Mouse (Mus musculus) limb, embryonic 15.5 days (tissue): ENCODE measurements around the gene Ralb. TPM values are rescaled to one million over a fixed set of nuclear protein-coding genes. Genes with fewer than 3 reads are reported as not detected.
A peak's percentile ranks its signal among the peaks of the same experiment; 100 is the strongest.

Source experiments
- ATAC-seq: fragments of 200-750 bp; cut with Nextera tagmentation; 2 replicates; pipeline ENCODE4 v1.8.0; 2017; ENCODE audit warnings: low read depth, moderate TSS enrichment; ENCODE audit not compliant: insufficient number of reproducible peaks, low FRiP score, low TSS enrichment
- H3K27ac ChIP-seq: fragments of 300-500 bp; sonication (generic); 2 replicates; pipeline ENCODE4 v1.5.1; 2015; ENCODE audit warnings: moderate library complexity, mild to moderate bottlenecking, inconsistent platforms
- H3K27me3 ChIP-seq: fragments of 300-500 bp; sonication (generic); 2 replicates; pipeline ENCODE4 v1.6.1; 2015; ENCODE audit warnings: inconsistent platforms
- H3K36me3 ChIP-seq: fragments of 300-500 bp; sonication (generic); 2 replicates; pipeline ENCODE4 v1.6.1; 2015; ENCODE audit warnings: inconsistent platforms
- H3K4me1 ChIP-seq: fragments of 300-500 bp; sonication (generic); 2 replicates; pipeline ENCODE4 v1.6.1; 2015; ENCODE audit warnings: inconsistent platforms
- H3K4me2 ChIP-seq: fragments of 300-500 bp; sonication (generic); 2 replicates; pipeline ENCODE4 v1.6.1; 2015; ENCODE audit warnings: mild to moderate bottlenecking, inconsistent platforms
- H3K4me3 ChIP-seq: fragments of 300-500 bp; sonication (generic); 2 replicates; pipeline ENCODE4 v1.5.1; 2015; ENCODE audit warnings: mild to moderate bottlenecking, inconsistent platforms
- H3K9ac ChIP-seq: fragments of 300-500 bp; sonication (generic); 2 replicates; pipeline ENCODE4 v1.6.1; 2015; ENCODE audit warnings: inconsistent platforms
- H3K9me3 ChIP-seq: fragments of 300-500 bp; sonication (generic); 2 replicates; pipeline ENCODE4 v1.6.1; 2016; ENCODE audit warnings: inconsistent platforms
- WGBS: fragments of 180-500 bp; shearing (Covaris S2); methylation state at CpG from one replicate; pipeline ENCODE4 v1.1.7; 2015; 5-methylcytosine and 5-hydroxymethylcytosine counted together
- polyA plus RNA-seq: library from polyadenylated mRNA; unstranded; fragments of >200 nt; fragmentation: Nextera tagmentation; extraction: Ambion mirVana; gene quantifications from 2 replicates; pipeline ENCODE4 v1.2.1, GENCODE M21; 2015

The Ralb gene
- polyA plus RNA-seq, 1 experiment from 2014 or later: 135 TPM

DNA sequence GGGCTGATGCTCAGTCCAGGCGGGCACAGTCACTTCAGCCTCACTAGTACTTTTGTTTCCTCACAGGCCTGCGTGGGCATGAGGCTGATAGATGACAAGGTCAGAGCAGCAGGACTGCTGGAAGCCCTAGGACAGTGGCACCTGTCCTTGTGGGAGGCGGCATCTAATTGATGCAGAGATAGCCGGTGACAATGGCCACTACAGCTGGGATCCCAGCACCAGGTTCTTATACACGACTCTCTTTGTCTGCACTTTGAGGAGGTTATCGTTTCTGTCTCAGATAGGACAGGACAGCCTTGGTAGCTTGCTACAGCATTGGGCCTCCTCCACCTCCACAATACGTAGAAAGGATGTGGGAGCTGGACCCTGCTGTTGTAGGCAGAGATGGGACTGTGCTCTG is 18.8 kb upstream of the Ralb start:
- Histone ChIP-seq H3K9me3 (peaks cover 4% of the 10 kb centered on the region; the same call in 1 of the 2 replicates), H3K4me2 (no peak overlapping the region), H3K27me3 (no peaks in the 10 kb centered on the region), H3K4me1 (peaks cover 25% of the 10 kb centered on the region), H3K4me3 (no peak overlapping the region), H3K36me3 (peaks cover 15% of the 10 kb centered on the region), H3K27ac (no peak overlapping the region), H3K9ac (no peak overlapping the region)
- ATAC-seq: no peak
- 85% methylated on average over 7 of the region's 7 CpGs for WGBS

DNA sequence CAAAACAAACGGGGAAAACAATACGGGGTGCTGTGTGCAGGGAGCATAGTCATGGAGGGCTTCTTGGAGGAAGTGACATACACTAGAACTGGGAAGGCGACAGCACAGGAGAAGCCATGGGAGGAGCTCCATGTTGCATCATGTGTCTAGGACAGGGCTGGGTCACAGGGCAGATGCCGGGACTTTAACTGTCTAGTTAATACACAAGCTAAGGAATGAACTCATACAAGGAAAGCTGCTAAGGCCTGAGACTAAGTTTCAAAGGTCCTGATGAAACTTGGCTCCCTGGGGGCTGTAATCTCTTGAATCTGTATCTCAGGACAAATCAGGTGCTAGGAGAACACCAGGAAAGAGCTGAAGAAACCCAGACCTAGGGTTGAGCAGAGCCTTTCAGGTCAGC is 18.1 kb upstream of the Ralb start:
- no peak for ATAC-seq
- Histone ChIP-seq H3K4me2 (no peak overlapping the region), H3K4me3 (no peak overlapping the region), H3K4me1 (peaks cover 25% of the 10 kb centered on the region), H3K9ac (no peak overlapping the region), H3K27ac (no peak overlapping the region), H3K36me3 (peaks cover 10% of the 10 kb centered on the region), H3K27me3 (no peaks in the 10 kb centered on the region), H3K9me3 (peaks cover 3% of the 10 kb centered on the region; the same call in 1 of the 2 replicates)
- 83% methylated on average over 4 of the region's 4 CpGs for WGBS

DNA sequence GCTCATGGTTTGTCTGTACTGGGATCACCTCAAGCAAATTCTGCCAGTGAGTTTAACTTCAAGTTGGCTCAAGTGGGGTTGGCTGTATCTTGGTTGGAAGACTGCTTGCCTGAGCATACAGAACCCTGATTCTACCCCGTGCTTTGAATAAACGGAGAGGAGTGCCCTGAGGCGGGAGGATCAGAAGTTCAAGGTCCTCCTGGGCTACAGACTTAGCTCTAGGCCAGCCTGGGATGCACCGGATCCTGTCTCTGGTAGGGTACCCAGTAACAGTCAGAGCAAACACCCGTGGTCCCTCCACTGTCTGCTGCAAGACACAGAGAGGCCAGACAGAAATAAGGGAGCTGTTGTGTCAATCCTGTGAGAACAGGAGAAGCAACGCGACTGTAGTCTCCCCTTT is 17.1 kb upstream of the Ralb start:
- Histone ChIP-seq H3K4me1 (peaks cover 19% of the 10 kb centered on the region), H3K9me3 (no peaks in the 10 kb centered on the region), H3K4me2 (no peak overlapping the region), H3K36me3 (no peaks in the 10 kb centered on the region), H3K4me3 (no peak overlapping the region), H3K9ac (no peak overlapping the region), H3K27me3 (no peaks in the 10 kb centered on the region), H3K27ac (no peak overlapping the region)
- no peak for ATAC-seq
- 77% methylated on average over 7 of the region's 7 CpGs for WGBS

DNA sequence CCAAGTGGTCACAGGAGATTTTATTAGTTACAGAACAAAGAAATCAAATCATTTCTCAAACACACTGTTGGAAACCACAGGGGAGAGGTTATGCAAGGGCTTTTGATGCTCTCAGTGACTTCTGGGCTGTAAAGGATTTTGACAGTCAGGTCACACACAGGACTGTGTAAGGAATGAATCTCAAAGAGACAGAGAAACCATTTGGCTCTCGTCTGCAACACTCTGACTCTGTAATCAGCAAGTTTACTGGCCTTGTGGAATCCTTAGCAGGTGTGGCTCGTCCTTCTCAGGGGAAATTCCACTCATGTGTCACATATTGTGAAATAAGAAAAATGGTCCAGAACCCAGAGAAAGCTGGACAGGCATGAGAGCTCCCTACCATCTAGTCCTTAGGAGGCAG is 16.4 kb upstream of the Ralb start:
- no peak overlapping the region for H3K27ac ChIP-seq
- H3K4me3 ChIP-seq: no peak overlapping the region
- ATAC-seq: no peak
- no peaks in the 10 kb centered on the region for H3K27me3 ChIP-seq
- H3K4me1 ChIP-seq: peaks cover 13% of the 10 kb centered on the region
- H3K9ac ChIP-seq: no peak overlapping the region
- WGBS: 34% methylated on average over 2 of the region's 2 CpGs
- H3K4me2 ChIP-seq: no peak overlapping the region
- H3K36me3 ChIP-seq: no peaks in the 10 kb centered on the region
- H3K9me3 ChIP-seq: no peaks in the 10 kb centered on the region

DNA sequence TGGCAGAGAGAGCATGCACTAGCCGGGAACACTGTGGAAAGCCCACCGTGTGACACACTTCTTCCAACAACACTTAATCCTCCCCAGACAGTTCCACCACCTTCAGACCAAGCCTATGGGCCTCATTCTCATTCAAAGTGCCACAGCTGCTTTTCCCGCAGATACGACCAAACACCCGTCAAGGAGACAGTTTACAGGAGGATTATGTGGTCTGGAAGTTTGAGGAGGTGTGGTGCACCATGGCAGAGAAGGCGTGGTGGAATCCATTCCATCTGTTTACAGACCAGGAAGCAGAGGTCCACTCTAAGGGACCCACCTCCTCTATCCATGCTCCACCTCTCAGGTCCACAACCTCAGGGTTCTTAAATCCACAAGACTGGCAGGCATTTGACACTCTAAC is 14.7 kb upstream of the Ralb start:
- Histone ChIP-seq H3K9ac (no peak overlapping the region), H3K36me3 (no peaks in the 10 kb centered on the region), H3K4me1 (no peaks in the 10 kb centered on the region), H3K9me3 (no peaks in the 10 kb centered on the region), H3K4me2 (no peak overlapping the region), H3K27me3 (no peaks in the 10 kb centered on the region), H3K4me3 (no peak overlapping the region), H3K27ac (no peak overlapping the region)
- WGBS: 58% methylated on average over 6 of the region's 6 CpGs
- ATAC-seq: no peak

DNA sequence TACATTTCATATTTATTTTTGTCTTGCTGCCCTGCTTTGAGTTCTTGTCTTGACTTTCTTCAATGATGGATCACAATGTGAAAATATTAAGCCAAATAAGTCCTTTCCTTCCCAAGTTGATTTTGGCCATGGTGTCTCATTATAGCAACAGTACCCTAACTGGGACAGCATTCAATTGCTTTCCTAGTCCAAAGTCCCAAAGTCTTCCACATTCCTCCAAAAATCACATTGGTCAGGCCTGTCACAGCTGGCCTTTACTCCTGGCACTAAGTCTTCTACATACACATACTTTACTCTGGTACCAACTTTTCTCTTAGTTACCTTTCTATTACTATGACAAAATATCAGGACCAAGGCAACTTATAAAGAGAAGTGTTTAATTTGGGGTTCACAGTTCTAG is 14.2 kb upstream of the Ralb start:
- no peaks in the 10 kb centered on the region for H3K36me3 ChIP-seq
- H3K9me3 ChIP-seq: no peaks in the 10 kb centered on the region
- H3K27ac ChIP-seq: no peak overlapping the region
- no peaks in the 10 kb centered on the region for H3K27me3 ChIP-seq
- no peak overlapping the region for H3K4me3 ChIP-seq
- no peak for ATAC-seq
- no peak overlapping the region for H3K9ac ChIP-seq
- H3K4me2 ChIP-seq: no peak overlapping the region
- H3K4me1 ChIP-seq: no peaks in the 10 kb centered on the region

DNA sequence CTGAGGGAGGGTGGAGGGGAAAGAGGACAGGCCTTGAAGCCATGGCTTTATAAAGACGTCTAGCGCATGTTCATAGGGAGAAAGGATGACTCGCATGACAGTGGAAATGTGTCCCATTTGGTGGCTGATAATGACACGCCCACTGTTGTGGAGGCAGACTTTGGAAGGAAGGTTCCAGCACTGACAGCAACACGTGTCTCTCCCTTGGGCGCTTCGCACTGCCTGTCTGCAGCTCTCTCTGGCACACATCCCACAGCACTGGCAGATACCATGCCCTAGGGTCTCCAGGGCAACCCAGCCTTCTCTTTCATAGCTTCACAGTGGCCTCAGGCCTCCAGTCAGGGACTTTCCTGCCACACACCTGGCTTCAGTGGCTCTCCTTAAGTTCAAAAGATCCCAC is 13.5 kb upstream of the Ralb start:
- Histone ChIP-seq H3K4me2 (no peak overlapping the region), H3K4me3 (no peak overlapping the region), H3K36me3 (no peaks in the 10 kb centered on the region), H3K4me1 (no peaks in the 10 kb centered on the region), H3K9me3 (no peaks in the 10 kb centered on the region), H3K9ac (no peak overlapping the region), H3K27me3 (no peaks in the 10 kb centered on the region), H3K27ac (no peak overlapping the region)
- WGBS: 73% methylated on average over 7 of the region's 7 CpGs
- ATAC-seq: no peak

DNA sequence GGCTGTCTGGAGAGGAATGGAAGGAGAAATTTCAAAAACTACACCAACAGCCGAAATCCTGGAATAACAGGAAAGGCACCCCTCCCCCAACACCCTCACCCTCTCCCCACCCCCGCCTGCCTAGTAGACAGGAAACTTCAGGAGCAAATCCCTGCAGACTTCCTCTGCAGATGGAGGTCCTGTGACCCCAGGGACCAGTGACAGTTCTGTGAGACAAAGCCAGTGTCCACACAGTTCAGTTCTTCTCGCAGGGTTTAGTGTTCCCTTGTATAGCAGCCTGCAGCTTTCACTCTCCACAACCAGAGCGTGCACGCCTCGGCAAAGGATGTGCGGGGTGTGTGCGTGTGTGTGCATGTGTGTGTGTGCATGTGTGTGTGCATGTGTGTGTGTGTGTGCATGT is 6.3 kb upstream of the Ralb start:
- no peaks in the 10 kb centered on the region for H3K27me3 ChIP-seq
- no peak overlapping the region for H3K9ac ChIP-seq
- no peak overlapping the region for H3K4me3 ChIP-seq
- H3K4me1 ChIP-seq: peaks cover 11% of the 10 kb centered on the region; the same call in 1 of the 2 replicates
- no peaks in the 10 kb centered on the region for H3K9me3 ChIP-seq
- H3K27ac ChIP-seq: no peak overlapping the region
- H3K36me3 ChIP-seq: no peaks in the 10 kb centered on the region
- H3K4me2 ChIP-seq: no peak overlapping the region
- ATAC-seq: no peak
- 58% methylated on average over 8 of the region's 8 CpGs for WGBS

DNA sequence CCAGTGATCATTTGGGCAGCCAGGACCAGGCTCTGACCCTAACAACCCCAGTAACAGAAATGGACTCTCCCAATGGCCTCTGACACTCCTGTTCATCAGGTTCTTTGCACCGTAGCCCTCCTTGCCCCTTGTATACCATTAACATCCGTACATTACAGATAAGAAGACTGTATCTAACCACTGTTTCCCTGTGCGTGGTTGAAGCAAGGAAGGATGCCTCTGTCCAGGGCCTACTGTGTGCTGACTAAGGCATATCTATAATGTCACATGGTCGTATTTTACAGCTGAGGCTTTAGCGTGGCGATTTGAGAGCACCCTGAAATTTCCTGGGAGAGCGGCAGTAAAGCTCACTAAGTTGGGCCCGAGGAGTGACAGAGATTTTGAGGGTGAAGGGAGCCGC is 5.8 kb upstream of the Ralb start:
- Histone ChIP-seq H3K9ac (no peak overlapping the region), H3K4me1 (peaks cover 11% of the 10 kb centered on the region; the same call in 1 of the 2 replicates), H3K27me3 (no peaks in the 10 kb centered on the region), H3K4me3 (no peak overlapping the region), H3K9me3 (no peaks in the 10 kb centered on the region), H3K4me2 (no peak overlapping the region), H3K27ac (no peak overlapping the region), H3K36me3 (no peaks in the 10 kb centered on the region)
- WGBS: 66% methylated on average over 9 of the region's 9 CpGs
- no peak for ATAC-seq

DNA sequence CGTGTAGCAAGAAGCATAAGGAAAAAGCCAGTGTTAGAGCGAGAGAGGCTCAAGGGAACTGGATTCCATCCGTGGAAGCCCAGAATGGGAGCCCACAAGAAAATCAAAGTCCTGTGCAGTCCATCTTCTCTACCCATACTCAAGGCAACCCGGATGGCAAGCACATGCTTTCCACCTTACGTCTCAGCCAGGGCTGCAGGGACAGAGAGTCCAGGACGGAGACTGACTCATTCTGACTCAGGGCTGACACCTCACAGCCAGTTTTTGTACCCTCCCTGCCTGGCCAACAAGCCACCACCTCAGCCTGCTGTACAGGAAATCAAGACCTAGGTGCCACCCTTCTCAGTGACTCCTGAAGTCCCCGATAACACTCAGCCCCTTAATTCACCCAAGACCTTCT is 4.9 kb upstream of the Ralb start:
- no peaks in the 10 kb centered on the region for H3K9me3 ChIP-seq
- peaks cover 17% of the 10 kb centered on the region for H3K4me1 ChIP-seq
- no peak overlapping the region for H3K9ac ChIP-seq
- no peaks in the 10 kb centered on the region for H3K36me3 ChIP-seq
- H3K27me3 ChIP-seq: no peaks in the 10 kb centered on the region
- WGBS: 73% methylated on average over 7 of the region's 7 CpGs
- no peak for ATAC-seq
- H3K4me3 ChIP-seq: no peak overlapping the region
- no peak overlapping the region for H3K4me2 ChIP-seq
- H3K27ac ChIP-seq: no peak overlapping the region

DNA sequence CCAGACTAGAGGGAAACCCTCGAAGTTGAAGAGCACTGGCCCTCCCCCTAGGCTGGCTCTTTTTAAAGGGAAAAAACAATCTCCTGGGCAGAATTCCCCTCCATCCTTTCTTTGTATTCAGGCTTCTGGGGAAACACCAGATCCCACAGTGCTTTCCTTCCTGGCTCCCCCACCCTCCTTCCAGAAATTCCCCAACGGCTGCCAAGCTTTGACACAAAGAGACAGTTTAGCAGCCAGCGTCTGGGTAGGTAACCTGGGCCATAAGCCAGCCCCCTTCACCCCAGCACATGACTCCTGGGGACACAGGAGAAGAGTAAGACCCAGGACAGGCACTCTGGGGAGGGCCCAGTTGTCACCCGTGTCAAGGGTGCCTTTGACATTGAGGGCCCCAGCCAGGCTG is 4.0 kb upstream of the Ralb start:
- 31% methylated on average over 4 of the region's 4 CpGs for WGBS
- H3K4me2 ChIP-seq: no peak overlapping the region
- no peaks in the 10 kb centered on the region for H3K36me3 ChIP-seq
- H3K4me1 ChIP-seq: peaks cover 21% of the 10 kb centered on the region
- no peaks in the 10 kb centered on the region for H3K27me3 ChIP-seq
- no peaks in the 10 kb centered on the region for H3K9me3 ChIP-seq
- no peak overlapping the region for H3K4me3 ChIP-seq
- H3K9ac ChIP-seq: no peak overlapping the region
- peak overlapping the region; percentile 47; the same call in 1 of the 2 replicates for H3K27ac ChIP-seq
- no peak for ATAC-seq

DNA sequence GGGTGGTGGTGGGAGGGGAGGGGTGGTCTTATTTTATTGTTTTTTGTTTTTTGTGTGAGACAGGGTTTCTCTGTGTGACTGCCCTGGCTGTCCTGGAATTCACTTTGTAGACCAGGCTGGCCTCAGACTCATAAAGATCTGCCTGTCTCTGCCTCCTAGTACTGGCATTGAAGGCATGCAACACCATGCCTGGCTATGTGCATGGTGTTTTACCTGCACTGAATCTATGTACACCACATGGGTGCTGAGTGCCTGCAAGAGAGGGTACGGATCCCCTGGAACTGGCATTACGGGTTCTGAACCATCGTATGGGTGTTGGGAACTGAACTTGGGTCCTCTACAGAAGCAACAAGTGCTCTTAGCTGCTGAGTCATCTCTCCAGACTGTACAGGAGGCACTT is 1.4 kb upstream of the Ralb start:
- H3K9me3 ChIP-seq: no peaks in the 10 kb centered on the region
- WGBS: 87% methylated on average over 3 of the region's 3 CpGs
- H3K4me2 ChIP-seq: no peak overlapping the region

DNA sequence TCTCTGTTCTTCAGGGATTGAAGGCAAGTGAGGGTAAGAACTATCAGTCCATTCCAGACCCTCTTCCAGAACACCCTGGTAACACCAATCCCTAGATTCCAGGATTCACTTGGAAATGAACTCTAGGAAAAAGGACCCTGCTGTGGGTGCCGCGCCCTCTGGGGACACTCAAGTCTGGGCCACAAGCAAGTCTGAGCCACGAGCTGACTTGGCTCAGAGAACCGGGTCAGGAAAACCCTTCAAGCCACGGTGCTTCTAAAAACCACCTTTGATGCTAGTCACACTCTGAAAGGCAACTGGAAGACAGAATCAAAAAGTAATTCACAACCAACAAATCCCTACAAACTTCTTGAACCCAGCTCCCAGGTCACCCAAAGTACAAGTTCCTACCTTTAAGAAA is 786 bp downstream of the Ralb start:
- 22% methylated on average over 5 of the region's 5 CpGs for WGBS
- H3K4me2 ChIP-seq: peak overlapping the region; percentile 72
- peaks cover 4% of the 10 kb centered on the region for H3K36me3 ChIP-seq
- peaks cover 27% of the 10 kb centered on the region for H3K4me1 ChIP-seq
- H3K27ac ChIP-seq: peak overlapping the region; percentile 81
- peak overlapping the region; percentile 84 for H3K4me3 ChIP-seq
- peak overlapping the region; percentile 53 for H3K9ac ChIP-seq
- H3K27me3 ChIP-seq: no peaks in the 10 kb centered on the region
- H3K9me3 ChIP-seq: no peaks in the 10 kb centered on the region
- no peak for ATAC-seq

More for the DNA sequence above, 1.4 kb upstream of the Ralb start:
- no peak for ATAC-seq
- H3K27me3 ChIP-seq: no peaks in the 10 kb centered on the region
- H3K9ac ChIP-seq: no peak overlapping the region
- H3K36me3 ChIP-seq: no peaks in the 10 kb centered on the region; the same call in 1 of the 2 replicates
- H3K27ac ChIP-seq: no peak overlapping the region
- H3K4me1 ChIP-seq: peaks cover 32% of the 10 kb centered on the region
- H3K4me3 ChIP-seq: no peak overlapping the region
